Mouse (Mus musculus): ENCODE measurements around the gene Ppil4. TPM values are rescaled to one million over a fixed set of nuclear protein-coding genes. Genes with fewer than 3 reads are reported as not detected.

Ppil4 gene
- polyA plus RNA-seq, 1 experiment from 2014 or later = 25.6 TPM

DNA sequence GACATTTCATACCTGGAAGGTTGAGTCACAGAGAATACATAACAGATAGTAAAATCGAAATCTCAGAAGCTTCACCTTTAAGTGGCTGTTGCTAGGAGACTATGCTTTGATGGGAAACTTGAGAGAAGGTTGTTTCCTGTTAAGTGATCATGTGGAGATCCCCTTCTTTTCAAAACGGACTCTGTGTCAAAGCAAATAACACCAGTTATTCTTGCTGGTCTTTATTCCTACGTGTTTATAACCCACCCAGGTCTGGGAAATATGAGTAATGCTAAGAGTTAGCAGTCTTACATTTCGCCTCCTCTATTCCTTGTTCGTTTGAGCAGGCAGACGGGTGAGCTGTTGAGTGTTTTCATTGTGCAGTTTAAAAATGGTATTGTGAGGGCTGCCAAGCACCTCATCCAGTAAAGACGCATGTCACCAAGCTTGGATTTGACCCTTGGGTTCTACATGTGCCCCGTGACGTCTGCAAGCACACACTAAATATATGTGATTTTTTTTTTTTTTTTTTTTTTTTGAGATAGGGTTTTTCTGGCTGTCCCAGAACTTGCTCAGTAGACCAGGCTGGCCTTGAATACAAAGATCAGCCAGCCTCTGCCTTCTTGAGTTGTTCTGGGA is 32.1 kb downstream of the Ppil4 start:
- no peak overlapping the region for H3K4me3 ChIP-seq
- no peak overlapping the region for H3K9ac ChIP-seq
- no peak overlapping the region for H3K4me2 ChIP-seq
- H3K9me3 ChIP-seq = no peaks in the 10 kb centered on the region
- H3K4me1 ChIP-seq = no peaks in the 10 kb centered on the region
- H3K36me3 ChIP-seq = peaks cover 51% of the 10 kb centered on the region
- no peak overlapping the region for H3K27ac ChIP-seq (replicated peaks)
- ATAC-seq (ENCODE audit: extremely low read depth, insufficient number of reproducible peaks, low FRiP score, low TSS enrichment) = no peak
- WGBS = 82% methylated on average over 9 of the region's 9 CpGs
- no peaks in the 10 kb centered on the region for H3K27me3 ChIP-seq (replicated peaks)

DNA sequence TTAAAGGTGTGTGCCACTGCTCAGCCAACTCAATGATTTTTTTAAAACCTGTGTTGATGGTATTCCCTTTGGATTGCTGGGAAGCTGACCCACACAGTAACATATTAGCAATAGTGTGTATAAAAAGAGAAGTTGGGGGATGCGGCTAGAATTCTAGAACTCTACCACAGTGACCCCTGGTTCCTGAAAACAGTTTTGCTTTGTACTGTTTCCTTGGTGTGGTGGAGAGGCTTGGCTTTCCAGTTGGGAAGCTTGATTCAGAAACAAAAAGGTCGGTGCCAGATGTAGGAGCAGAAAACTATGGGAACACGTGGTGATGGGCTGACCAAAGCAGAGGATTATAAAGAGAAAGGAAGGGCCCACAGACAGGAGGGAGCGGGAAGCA is 32.6 kb downstream of the Ppil4 start:
- Histone ChIP-seq H3K36me3 (peaks cover 46% of the 10 kb centered on the region), H3K9me3 (no peaks in the 10 kb centered on the region), H3K9ac (no peak overlapping the region), H3K4me2 (no peak overlapping the region), H3K4me1 (no peaks in the 10 kb centered on the region), H3K4me3 (no peak overlapping the region), H3K27ac (replicated peaks) (no peak overlapping the region), H3K27me3 (replicated peaks) (no peaks in the 10 kb centered on the region)
- 94% methylated on average over 4 of the region's 4 CpGs for WGBS
- ATAC-seq (ENCODE audit: extremely low read depth, insufficient number of reproducible peaks, low FRiP score, low TSS enrichment) = no peak

DNA sequence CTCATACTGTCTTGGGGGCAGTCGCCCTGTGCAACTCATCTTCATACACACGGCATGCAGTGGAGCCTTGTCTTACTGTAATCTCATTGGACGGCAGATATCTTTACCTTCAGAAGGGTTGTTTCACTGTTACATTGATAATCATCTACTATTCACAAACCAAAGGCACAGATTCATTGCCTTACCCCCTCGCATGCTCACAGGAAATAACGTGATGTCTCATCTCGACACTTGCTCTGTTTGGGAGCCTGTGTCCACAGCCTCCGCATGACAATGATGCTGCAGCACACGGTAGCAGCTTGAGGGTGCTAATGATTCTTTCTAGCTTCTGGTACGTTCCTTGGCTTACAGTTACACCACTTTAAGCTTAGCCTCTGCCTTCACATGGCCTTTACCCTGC is 33.4 kb downstream of the Ppil4 start:
- Histone ChIP-seq H3K36me3 (peaks cover 39% of the 10 kb centered on the region), H3K9ac (no peak overlapping the region), H3K9me3 (no peaks in the 10 kb centered on the region), H3K4me3 (no peak overlapping the region), H3K27me3 (replicated peaks) (no peaks in the 10 kb centered on the region), H3K4me1 (no peaks in the 10 kb centered on the region), H3K27ac (replicated peaks) (no peak overlapping the region), H3K4me2 (no peak overlapping the region)
- 88% methylated on average over 9 of the region's 9 CpGs for WGBS
- ATAC-seq (ENCODE audit: extremely low read depth, insufficient number of reproducible peaks, low FRiP score, low TSS enrichment) = no peak

DNA sequence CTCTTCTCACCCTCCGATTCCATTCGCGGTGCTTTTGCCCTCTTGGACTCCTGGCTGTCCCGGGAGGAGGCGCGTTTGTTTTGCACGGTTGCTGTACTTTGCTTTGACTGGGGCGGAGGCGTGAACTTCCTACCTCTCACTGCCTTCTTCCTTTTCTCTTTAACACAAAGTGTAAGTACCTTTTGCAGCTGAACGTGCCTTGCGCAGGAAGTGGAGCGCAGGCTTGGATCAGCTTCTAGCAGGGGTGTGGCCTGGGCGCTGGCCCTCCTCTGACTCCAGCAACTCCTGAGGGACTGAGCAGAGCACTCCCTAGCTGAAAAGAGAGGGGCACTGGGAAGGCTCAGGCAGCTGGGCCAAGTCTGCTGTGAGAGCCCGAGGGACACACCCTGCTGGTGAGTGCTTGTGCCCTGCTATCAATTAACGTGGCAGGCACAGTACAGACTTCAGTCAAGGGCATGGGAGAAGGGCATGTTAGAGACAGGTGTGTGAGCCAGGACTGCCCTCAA is 39.5 kb downstream of the Ppil4 start, which contains the start of gene Zc3h12d:
TSS of gene Zc3h12d (plus strand) at position 300 of the 506 bp plus-strand sequence.
- ATAC-seq (ENCODE audit: extremely low read depth, insufficient number of reproducible peaks, low FRiP score, low TSS enrichment) = no peak; the same call in 1 of the 2 replicates
- Histone ChIP-seq H3K4me3 (peak within 1 kb of the TSS; percentile 44), H3K4me2 (peak within 1 kb of the TSS; percentile 71), H3K36me3 (0 out of 2 replicates have a peak, but pooled peaks cover 3% of the 10 kb centered on the region), H3K27me3 (replicated peaks) (peaks cover 12% of the 10 kb centered on the region; the same call in 1 of the 2 replicates), H3K9ac (peak within 1 kb of the TSS; percentile 67), H3K4me1 (peaks cover 12% of the 10 kb centered on the region), H3K9me3 (no peaks in the 10 kb centered on the region), H3K27ac (replicated peaks) (peak within 1 kb of the TSS; percentile 20; the same call in 1 of the 2 replicates)
- under 1% methylated on average over 15 of the region's 15 CpGs for WGBS

DNA sequence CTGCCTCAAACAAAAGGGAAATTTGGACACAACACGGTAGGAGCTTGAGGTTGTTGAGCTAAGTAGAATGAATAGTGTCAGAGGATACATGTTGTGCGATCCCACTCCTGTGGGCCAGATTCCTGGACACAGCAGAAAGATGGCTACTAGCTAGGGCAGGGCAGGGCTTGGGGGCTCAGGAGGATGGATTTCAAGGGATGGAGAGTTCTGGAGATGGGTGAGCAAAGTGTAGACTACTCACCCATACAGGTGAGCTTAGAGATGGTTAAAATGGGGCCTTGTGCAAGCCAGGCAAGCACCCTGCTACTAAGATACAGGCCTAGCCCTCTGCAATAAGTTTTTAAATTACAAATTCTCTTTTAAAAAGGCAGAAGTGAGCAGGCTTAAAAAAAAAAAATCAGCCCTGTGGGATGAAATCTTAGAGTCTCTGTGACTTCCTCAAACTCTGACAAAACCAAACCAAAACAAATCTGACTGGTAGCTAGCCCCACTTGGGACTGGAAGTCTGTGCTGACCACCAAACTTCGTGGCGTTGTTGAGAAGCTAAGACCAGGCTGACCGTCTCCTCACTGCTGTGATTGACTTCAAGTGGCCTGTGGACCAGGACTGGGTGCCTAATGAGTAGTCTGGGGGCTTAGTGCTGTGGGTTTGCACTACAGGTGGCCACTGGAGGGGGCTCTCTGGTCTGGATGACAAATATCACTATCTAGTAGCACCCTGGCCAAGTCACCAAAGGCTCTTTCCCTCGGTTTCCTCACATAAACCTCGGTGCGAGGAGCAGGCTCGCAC is 40.9 kb downstream of the Ppil4 start:
- Histone ChIP-seq H3K4me1 (peaks cover 12% of the 10 kb centered on the region), H3K4me2 (no peak overlapping the region), H3K36me3 (no peaks in the 10 kb centered on the region), H3K27ac (replicated peaks) (no peak overlapping the region), H3K9ac (no peak overlapping the region), H3K27me3 (replicated peaks) (peaks cover 12% of the 10 kb centered on the region; the same call in 1 of the 2 replicates), H3K4me3 (no peak overlapping the region), H3K9me3 (no peaks in the 10 kb centered on the region)
- 77% methylated on average over 9 of the region's 9 CpGs for WGBS
- no peak for ATAC-seq (ENCODE audit: extremely low read depth, insufficient number of reproducible peaks, low FRiP score, low TSS enrichment)

DNA sequence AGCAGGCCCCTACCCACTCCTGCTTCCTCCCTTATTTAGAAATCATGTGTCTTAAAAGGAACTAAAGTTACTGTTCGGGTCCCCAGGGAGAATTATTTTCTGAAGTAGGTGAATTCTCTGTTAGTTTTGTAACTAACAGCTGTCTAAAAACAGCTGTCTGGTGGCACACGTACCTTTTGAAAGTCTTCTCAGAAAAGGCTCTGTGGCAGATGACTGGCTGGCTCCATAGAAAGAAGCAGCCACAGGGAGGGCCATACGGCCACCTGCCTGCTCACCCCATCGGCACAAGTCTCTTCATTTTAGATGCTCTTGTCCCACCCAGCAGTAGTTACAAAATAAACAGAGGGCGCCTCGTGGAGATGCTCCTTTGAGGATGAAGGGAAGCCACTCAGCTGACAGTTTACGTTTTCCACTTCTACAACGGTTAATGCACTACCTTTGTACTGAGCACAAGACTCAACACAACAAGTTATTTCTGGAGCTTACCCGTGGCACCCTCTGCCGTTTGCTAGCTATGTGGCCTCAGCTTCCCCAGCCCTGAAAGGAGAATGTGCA is 42.1 kb downstream of the Ppil4 start:
- H3K27me3 ChIP-seq (replicated peaks) = peaks cover 12% of the 10 kb centered on the region; the same call in 1 of the 2 replicates
- H3K4me3 ChIP-seq = no peak overlapping the region
- no peak overlapping the region for H3K27ac ChIP-seq (replicated peaks)
- WGBS = 60% methylated on average over 10 of the region's 10 CpGs
- no peak for ATAC-seq (ENCODE audit: extremely low read depth, insufficient number of reproducible peaks, low FRiP score, low TSS enrichment)
- H3K4me1 ChIP-seq = peaks cover 12% of the 10 kb centered on the region
- H3K36me3 ChIP-seq = no peaks in the 10 kb centered on the region
- H3K9ac ChIP-seq = no peak overlapping the region
- no peak overlapping the region for H3K4me2 ChIP-seq
- no peaks in the 10 kb centered on the region for H3K9me3 ChIP-seq

DNA sequence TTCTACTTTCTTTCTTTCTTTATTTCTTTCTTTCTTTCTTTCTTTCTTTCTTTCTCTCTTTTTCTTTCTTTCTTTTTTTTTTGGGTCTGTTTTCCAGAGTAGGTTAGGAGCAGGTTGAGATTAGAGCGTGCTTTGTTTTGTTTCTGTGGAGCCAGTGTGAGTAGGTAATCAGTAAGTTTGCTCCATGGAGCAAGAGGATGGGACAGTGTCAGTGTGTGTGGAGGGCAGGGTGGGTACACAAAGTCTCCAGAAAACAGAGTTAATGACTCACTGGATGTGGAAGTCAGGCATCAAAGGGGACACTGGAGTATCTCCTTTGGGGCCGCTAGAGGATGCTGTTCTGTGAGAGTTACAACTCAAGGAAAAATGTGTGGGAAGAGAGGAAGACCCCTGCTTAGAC is 44.2 kb downstream of the Ppil4 start:
- Histone ChIP-seq H3K4me1 (peaks cover 22% of the 10 kb centered on the region), H3K4me2 (no peak overlapping the region), H3K9ac (no peak overlapping the region), H3K27me3 (replicated peaks) (peaks cover 12% of the 10 kb centered on the region; the same call in 1 of the 2 replicates), H3K36me3 (no peaks in the 10 kb centered on the region), H3K4me3 (no peak overlapping the region), H3K27ac (replicated peaks) (no peak overlapping the region), H3K9me3 (no peaks in the 10 kb centered on the region)
- WGBS = 61% methylated on average over 2 of the region's 2 CpGs
- no peak for ATAC-seq (ENCODE audit: extremely low read depth, insufficient number of reproducible peaks, low FRiP score, low TSS enrichment)

DNA sequence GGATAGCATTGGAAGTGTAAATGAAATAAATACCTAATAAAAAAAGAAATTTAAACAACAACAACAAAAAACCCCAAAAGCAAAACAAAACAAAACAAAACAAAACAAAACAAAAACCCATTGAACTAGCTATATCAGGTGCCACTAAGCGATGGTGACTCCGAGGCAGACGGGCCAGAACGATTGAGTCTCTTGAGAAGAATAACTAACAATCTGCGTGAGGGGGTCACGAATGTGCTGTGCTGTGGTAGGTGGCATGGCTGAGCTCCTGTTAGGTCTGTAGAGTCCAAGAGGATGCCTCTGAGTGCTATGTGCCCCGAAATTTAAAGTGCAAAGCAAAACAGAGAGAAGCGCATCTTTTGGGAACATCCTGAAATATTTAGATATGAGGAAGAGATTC is 44.8 kb downstream of the Ppil4 start:
- Histone ChIP-seq H3K4me3 (no peak overlapping the region), H3K4me1 (peaks cover 21% of the 10 kb centered on the region), H3K9ac (no peak overlapping the region), H3K36me3 (no peaks in the 10 kb centered on the region), H3K27me3 (replicated peaks) (peaks cover 12% of the 10 kb centered on the region; the same call in 1 of the 2 replicates), H3K27ac (replicated peaks) (no peak overlapping the region), H3K4me2 (no peak overlapping the region), H3K9me3 (no peaks in the 10 kb centered on the region)
- whole genome bisulfite sequencing = 85% methylated on average over 8 of the region's 8 CpGs
- no peak for ATAC-seq (ENCODE audit: extremely low read depth, insufficient number of reproducible peaks, low FRiP score, low TSS enrichment)

DNA sequence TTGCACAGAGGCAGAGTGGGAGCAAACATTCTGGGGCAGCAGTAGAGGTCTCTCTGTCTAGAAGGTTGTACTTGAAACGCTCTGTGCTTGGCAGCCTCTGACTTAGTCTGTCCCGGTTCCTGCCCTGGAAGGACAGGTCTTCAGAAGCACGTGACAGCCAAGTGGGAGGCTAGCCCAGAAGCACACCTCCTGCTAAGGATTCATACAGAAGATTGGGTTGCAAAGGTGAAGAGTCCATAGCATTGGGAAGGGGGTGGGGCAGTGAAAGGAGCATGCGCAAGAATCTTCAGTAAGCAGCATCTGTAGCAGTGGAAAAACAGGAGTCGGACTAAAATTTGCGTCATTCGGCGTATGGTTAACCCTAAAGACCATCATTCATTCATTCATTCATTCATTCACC is 45.3 kb downstream of the Ppil4 start:
- Histone ChIP-seq H3K4me3 (no peak overlapping the region), H3K4me1 (peaks cover 22% of the 10 kb centered on the region), H3K27ac (replicated peaks) (no peak overlapping the region), H3K4me2 (no peak overlapping the region), H3K9ac (no peak overlapping the region), H3K36me3 (no peaks in the 10 kb centered on the region), H3K27me3 (replicated peaks) (peaks cover 9% of the 10 kb centered on the region; the same call in 1 of the 2 replicates), H3K9me3 (no peaks in the 10 kb centered on the region)
- WGBS = 82% methylated on average over 8 of the region's 8 CpGs
- no peak for ATAC-seq (ENCODE audit: extremely low read depth, insufficient number of reproducible peaks, low FRiP score, low TSS enrichment)

DNA sequence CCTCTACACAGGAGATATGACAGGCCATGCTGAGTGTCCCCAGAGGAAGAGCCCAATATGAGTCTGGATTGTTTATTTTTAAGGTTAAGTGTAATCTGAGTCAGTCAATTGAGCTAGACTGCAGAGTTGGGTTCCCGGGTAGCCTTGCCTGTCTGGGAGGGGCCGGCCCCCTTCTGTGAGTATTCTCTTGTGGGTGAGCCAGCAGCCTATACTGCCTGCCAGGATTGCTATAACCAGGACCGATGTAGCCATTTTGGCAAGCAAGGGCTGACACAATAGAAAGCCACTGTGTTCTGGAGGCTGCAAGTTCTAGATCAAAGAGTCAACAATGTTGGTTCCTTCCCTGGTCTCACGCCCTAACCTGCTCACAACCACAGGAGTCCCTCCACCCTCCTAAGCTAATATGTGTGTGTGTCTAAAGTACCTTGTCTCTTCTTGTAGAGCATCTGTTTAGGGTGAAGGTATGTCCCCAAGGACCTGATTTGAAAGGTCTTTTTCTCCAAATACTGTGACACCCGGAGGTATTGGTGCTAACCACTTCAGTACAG is 46.3 kb downstream of the Ppil4 start:
- H3K27ac ChIP-seq (replicated peaks) = no peak overlapping the region
- 75% methylated on average over 5 of the region's 5 CpGs for WGBS
- no peak overlapping the region for H3K4me3 ChIP-seq
- H3K4me1 ChIP-seq = peaks cover 22% of the 10 kb centered on the region
- peaks cover 6% of the 10 kb centered on the region; the same call in 1 of the 2 replicates for H3K27me3 ChIP-seq (replicated peaks)
- no peaks in the 10 kb centered on the region for H3K9me3 ChIP-seq
- no peaks in the 10 kb centered on the region for H3K36me3 ChIP-seq
- H3K9ac ChIP-seq = no peak overlapping the region
- no peak overlapping the region for H3K4me2 ChIP-seq
- ATAC-seq (ENCODE audit: extremely low read depth, insufficient number of reproducible peaks, low FRiP score, low TSS enrichment) = no peak
